Mouse (Mus musculus): ENCODE results near the gene Gm13030. TPM values are rescaled to one million over a fixed set of nuclear protein-coding genes. Genes with fewer than 3 reads are reported as not detected.
"Not testable (repeated sequence)": the region's sequence is repeated elsewhere in the genome, so short reads cannot be mapped to it uniquely, and the experiment has no call there.

Gene Gm13030
- not detected in 2 replicates for total RNA-seq (2021)
- long read RNA-seq, experiment 1, result 0 reads
- long read RNA-seq, experiment 2, result 0 reads

DNA sequence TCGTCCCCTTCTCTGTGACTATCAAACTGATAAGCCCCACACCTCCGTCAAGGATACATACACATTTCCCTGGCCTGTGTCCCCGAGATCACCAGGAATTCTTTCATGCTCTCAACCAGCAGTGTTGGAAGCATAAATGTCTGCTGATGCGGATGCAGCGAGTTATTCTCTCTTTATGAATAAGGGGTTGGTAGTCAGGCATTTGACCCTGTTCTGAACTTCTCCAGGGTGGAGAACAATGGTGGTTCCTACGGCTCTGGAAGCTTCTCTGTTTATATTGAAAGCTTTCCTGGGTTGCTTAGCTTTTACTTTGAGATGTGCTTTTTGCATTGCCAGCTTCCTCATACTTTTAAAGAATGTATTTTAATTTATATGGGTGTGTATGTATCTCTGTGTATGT, at the start of gene Gm13030:
Gene Gm13030, minus strand, starts transcription at position 101 of the 400 bp plus-strand sequence.
- DNase-seq, result no peak

DNA sequence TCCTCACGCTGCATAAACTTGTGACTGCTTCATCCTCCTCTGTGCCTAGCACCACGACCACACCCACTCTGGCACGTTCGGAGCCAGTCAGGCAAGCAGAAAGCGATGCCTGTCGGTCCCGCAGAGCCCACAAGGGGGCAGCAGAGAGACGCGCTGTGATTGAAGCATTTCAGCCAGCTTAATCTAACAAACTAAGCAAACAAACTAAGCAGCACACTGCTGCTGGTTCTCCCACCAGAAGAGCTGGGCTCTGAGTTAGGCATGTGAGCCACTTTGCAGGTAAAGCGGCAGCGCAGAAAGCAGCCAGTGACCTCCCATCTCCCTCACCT, 48.3 kb upstream of the Gm13030 start:
- DNase-seq, result peak; percentile 97

DNA sequence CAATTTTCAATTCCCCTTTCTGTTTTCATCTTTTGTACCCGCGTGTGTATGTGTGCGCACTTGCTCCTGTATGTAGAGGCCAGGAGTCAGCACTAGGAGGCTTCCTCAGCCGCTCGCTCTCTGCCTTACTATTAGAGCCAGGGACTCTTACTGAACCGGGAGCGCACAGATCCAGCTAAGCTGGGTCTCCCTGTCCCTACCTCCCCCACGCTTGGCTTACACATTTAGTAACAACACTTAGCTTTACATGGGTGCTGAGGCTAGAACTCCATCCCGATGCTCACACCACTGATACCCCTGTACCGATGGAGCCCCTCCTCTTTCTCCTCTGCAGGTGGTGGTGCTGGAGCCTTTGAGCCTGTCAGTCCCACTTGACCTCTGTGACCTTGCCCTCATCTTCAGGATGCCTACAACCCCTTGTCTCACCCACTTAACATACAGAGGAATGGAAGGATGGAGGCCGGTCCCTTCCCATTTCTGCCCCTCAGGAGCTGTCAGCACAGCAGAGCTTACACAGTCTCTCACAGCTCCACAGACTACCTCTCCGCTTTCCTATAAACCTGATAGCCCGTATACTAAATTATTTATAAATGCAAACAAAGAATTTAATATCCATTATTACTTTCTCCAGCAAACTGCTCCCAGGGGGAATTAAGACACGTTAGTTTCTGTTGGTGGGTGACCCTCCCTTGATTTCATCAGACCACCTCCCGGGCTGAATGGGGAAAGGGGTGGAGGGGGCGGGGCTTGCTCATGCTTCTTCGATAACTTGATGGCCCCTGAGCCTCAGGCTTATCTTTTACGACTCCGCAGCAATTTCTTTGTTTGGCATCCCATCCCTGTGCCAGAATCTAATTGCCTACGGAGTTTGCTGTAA, 47.7 kb upstream of the Gm13030 start:
- DNase-seq, result no peak

DNA sequence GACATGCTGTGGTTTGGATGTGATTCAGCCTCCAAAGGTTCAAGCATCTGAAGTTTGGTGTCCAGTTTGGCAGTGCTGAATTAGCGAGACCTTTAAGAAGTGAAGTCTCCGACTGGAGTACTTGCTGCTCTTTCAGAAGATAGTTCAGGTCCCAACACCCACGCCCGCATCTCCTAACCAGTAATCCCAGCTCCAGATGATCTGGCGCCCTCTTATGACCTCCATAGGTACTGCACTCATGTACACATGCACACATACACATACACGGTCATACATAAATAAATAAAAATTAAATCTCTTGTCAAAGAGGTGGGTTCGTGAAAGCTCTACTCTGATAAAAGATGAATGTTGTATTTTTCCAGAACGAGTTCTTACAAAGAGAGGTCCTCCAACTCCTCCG, 43.5 kb upstream of the Gm13030 start:
- DNase-seq, result no peak

DNA sequence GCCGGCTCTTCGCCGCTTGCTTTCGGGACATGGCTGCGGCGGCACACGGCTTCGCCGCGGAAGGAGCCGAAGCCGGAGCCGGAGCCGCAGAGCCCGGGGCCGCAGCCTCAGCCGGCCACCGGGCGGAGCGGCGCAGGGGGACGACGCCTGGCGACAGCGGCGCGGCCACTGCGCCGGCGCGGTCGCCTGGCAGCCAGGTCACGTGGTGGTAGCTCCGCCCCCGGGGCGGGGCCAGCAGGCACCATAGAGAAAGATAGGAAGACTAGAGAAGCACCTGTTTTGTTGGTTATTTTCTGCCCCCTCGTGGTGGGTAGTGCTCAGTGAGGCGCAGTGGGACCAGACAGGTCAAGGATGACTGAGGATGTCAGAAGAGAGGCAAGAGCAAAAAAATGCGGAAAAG, 40.0 kb upstream of the Gm13030 start, which contains the start of gene Otud3:
Gene Otud3, minus strand, starts transcription at position 149 of the 400 bp plus-strand sequence.
- DNase-seq, result peak; percentile 97

DNA sequence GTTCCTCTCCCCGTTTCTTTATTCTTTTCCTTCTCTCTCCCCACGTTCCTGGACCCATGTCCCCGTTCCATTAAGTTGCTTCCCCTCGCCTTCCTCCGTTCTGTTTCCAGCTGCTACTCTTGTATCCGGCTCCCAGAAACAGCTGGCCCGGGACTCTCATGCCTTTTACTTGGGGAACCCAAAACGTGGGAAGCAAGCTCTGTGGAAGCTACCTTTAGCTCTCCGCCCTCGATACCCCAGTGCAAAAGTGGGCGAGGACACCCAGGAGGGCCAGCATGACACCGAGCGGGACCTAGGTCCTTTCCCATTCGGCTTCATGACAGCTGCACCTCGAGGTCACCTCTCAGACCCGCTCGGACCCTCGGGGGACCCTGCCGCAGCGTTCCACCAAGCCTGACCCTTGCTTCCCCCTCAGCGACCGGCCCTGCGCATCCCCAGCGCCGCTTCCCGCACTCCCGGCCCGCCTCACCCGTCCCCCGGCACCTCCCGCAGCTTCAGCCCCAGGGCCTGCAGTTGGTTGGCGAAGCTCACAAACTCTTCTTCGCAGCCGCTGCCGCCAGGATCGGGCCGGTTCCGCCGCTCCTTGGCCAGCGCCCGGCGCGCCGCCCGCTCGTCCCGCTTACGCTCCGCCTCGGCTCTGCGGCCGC, 39.5 kb upstream of the Gm13030 start:
- DNase-seq, result peak; percentile 65

DNA sequence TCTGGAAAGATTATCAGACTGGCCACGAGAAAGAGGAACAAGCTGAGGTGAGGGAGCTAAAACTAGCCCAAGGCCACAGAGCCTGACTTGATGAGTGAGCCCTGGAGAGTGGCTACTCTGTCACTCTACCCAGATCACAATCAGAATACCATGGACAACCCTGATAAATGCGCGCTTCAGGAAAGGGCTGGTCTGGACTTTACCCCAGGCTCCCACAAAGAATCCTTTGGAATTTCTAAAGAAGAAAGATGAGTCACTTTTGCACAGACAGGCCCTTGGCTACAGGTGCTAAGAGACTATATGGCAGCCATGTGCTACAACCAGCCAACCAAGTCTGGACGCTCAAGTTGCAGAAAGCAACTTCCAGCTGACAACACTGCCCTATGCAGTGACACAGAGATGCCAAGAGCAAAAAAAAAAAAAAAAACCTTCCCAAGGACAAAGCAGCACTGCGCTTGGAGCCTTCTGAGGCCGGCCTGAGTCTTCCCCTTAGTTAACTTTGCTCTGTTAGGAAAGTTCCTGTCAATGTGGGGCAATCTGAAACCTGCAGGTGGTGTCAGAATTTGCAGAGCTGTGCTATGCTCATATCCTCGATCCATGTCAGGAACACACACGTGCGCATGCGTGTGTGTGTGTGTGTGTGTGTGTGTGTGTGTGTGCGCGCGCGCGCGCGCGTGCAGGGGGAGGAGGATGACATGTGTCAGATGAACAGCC, 32.0 kb upstream of the Gm13030 start:
- no peak for DNase-seq

DNA sequence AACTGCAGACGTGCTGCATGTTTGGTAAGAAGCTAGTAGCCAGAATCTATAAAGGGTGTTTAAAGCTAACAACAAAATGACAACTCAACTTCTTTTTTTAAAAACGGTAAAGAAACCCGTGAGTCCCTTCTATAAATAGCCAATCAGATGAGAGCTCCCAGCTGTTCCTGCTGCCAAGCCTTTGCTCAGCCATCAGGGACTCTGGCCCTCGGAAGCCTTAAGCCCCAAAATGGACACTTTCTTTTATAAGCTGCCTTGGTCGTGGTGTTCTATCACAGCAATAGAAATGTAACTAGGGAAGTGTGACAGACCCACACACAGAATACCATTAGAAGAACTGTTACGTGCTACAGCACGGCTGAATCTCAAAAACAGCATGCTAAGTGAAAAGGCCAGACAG, 25.6 kb upstream of the Gm13030 start:
- no peak for DNase-seq

DNA sequence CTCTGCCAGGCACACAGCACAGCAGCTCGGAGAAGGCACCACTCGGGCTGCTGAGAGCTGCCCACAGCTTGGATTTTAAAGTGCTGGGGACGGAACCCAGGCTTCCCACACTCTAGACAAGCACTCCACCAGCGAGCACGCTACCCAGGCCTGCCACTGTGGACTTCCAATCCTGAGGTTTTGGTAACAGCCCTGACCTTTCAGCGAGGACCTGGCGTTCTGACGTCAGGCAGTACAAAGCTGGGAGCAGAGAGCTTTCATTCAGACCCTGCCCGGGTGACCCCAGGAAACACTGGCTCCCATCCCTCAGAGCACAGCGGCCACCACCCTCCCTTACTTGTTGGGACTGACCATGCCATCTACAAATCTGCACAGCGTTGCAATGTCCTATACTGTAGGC, 20.0 kb upstream of the Gm13030 start:
- not testable (repeated sequence) for DNase-seq

DNA sequence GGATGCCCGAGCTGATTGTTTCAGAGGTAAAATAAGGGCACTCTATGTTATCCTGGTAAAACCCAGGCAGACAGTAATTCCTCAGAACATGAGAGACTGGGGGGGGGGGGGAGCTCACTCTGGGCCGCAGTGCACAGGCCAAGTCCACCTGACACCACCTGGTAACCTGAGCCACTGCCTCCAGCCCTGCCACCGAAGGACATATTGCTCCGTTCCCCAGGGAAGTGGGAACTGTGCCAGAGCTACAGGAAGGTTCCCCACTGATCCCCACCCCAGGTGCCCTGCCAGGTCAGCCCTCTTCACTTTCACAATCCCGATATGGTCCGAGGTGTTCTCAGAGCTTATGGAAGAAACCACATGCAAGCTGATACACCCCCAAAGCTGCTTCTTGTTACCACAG, 18.9 kb upstream of the Gm13030 start:
- DNase-seq, result no peak

DNA sequence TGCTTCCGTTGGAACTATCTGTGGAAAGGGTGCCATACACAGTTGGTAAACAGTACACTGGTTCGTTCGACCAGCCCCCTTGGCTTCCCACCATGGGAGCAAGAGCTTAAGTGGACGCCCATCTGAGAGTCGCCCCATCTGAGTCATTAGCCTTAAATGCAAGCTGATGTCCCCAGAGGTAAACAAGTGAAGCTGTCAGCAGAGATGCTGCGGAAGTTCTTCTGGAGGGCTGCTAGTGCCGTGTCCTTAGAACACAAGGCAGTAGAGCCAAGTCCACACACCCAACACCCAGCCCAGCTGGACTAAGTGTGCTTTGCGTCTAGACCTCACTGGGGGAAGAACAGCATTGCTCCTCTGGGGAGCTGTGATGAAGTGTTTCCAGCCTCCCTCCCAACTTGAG, 15.9 kb upstream of the Gm13030 start:
- no peak for DNase-seq

DNA sequence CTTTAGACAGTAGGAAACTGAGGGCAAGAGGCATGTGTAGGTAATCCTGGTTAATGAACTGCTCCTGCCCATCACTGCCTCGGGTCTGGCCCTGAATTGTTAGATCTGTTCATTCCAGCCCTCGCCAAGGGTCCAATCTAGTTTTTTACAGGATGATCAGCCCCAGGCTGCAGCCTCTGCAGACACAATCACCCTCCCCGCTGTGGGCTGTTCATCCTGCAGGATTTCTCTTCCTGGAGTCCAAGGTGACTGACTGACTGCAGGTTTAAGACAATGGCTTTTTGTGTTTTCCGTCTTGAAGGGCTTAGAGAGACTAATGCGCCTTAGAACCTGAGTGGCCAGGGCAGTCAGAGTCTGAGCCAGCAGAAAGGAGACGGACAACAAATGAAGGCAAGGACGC, 15.4 kb upstream of the Gm13030 start:
- DNase-seq, result no peak

DNA sequence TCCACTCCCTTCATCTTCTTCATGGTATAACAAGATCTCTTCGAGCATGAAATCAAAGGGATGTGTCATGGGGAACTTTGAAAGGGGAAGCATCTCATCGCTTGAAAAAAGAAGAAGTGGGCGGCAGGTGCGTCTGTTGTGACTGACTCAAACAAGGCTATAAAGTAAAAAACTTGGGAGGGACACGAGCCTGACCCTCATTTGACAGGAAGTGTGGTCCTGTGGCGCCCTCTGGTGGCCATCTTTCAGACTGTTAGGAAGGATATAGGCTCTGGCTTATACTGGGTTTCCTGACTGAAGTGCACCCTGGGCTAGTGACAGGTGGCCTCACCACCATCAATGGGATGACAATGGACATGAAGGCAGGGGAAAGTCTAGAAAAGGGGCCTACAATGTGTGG, 10.5 kb upstream of the Gm13030 start:
- DNase-seq, result peak; percentile 92

DNA sequence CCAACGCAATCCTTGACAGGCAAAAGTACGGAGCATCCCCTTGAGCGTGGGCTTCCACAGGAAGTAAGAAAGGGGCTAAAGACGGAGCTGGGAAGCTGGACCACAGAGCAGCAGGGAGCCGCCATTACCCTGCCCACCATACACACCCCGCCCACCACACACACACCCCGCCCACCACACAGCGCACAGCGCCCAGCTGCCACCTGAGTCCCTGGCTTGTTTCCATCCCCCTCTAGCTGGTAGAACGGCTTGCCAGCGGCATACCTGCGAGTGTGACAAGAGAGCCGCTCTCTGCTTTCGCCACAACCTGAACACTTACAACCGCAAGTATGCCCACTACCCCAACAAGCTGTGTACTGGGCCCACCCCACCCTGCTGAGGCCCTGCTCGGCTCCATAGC, 8.4 kb upstream of the Gm13030 start:
- no peak for DNase-seq

DNA sequence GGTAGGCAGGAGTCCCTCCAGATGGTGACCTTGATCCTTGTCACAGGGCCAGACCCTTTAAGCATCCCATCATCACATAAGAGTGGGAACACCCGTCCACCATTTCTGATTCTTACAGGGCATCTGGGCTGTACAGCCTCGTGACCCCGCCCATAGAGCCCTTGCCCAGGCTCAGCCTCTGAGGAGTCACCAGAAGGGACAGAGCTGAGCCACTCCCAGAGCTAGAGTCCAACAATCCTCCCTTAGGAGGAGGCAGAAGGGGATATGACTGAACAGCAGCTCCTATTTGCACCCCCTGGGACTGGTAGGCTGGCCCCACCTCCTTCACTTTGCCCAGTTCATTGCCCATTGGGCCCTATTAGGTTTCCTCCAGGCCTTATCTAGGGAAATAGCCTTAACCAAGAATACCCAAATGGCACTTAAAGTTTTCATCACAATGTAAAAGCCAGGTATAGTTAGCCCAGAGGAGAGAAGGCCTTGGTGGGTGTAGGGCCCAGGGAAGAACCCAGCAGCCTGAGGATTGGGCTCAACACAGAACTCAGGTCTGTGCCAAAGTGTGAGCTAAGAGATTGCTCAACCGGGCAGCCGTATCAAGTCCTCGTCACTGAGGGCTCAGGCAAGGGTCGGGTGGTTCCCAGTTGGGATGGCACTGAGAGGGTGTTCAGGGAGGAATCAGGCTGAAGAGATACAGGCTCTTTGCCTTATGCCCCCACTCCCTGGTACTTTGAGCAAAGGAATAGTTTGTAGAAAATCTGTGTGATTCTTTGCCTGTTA, 7.2 kb upstream of the Gm13030 start:
- DNase-seq, result no peak

DNA sequence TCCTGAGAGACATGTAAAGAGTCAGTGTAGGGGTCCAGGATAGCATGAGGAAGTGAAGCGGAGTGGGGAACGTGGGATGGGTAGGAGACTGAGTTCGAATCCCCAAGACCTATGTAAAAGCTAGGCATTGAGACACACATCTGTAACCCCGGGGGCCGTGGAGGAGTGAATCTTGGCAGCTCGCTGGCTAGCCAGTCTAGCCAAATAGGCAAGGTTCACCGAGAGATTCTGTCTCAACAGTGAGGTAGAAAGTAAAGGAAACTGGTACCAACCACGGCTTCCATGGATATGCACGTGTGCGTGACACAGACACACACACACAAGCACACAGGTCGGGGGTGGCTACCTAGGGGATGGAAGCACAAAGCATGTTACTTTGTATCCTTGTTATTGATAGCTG, 6.0 kb upstream of the Gm13030 start:
- no peak for DNase-seq

DNA sequence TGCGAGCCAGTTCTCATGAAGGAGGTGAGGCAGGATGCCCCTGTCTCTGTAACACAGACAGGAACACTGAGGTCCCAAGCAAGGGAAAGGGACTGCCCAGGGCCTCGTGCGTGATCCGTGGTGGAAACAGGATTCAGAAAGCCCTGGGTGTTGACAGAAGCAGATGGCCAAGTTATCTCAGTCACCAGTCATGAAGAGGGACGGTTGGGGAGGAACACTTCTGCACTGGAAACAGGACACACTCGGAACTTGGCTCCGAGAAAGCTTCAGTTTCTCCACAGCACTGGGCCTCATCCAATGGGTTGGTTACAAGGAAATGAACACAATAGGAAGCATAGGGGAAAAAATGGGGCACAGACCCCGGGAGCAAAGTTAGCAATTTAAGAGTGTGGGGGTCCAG, 5.0 kb upstream of the Gm13030 start:
- no peak for DNase-seq

DNA sequence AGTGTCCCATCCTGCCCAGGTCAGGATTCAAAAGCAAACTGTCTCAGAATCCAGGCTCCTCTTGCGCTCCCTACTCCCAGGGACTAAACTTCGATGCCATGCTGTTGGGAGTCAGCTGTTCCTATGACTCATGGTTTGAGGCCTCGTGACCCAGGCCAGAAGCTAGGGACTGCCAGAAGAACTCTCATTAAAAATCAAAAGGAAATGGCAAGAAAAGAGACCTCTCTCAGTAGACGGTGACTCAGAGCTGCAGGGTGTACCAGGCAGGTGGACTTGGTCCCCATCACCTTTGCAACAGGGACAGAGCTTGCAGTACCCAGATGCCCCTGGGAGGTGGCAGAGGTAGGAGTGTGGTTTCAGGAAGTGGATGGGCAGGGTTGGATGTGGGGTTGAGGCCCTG, 4.0 kb upstream of the Gm13030 start, which contains the start of gene Pla2g2e:
Gene Pla2g2e, plus strand, starts transcription at position 212 of the 400 bp plus-strand sequence.
- peak; percentile 38 for DNase-seq

DNA sequence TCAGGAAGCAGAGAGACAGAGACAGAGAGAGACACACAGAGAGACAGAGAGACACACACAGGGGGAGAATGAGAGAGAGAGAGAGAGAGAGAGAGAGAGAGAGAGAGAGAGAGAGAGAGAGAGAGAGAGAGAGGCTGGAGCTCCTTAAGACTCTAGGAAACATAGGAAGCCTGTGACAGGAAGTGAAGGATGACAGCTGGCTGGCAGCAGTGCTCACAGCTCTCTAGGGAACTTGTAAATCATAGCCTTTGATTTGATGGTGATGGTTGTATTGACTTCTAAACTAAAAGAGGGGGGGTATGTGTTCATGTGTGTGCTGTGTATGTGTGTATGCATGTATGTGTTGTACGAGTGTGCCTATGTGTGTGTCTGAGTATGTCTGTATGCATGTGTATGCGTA, 2.2 kb upstream of the Gm13030 start:
- no peak for DNase-seq

DNA sequence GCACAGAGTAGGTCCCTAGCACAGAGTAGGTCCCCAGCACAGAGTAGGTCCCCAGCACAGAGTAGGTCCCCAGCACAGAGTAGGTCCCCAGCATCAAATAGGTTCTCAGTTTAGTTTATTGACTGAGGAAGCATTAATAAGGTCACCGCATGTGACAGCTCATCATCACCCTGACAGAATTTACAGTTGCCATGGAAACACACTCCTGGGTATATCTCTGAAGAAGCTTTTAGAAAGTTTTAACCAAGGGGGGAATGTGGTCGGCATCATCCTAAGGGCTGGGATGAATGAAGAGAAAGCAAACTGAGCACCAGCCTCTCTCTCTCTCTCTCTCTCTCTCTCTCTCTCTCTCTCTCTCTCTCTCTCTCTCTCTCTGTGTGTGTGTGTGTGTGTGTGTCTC, 1.5 kb upstream of the Gm13030 start:
- DNase-seq, result not testable (repeated sequence)

DNA sequence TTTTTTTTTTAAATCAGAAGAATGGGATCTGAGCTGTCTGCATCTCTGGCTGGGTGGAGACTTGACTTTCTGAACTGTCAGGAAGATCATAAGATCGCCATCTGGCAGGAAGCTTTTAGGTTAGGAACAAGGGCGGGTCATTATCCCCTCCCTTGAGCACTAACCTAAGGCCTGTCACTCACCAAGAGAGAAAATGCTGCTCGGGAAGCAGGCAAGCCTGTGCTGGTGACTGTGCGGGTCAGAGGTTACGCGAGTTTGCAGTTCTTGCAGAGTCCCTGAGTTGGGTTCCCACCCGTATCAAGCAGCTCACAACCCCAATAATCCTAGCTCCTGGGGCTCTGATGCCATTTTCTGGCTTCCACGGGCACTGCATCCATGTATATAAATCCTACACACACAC, 5.1 kb downstream of the Gm13030 start:
- no peak for DNase-seq

DNA sequence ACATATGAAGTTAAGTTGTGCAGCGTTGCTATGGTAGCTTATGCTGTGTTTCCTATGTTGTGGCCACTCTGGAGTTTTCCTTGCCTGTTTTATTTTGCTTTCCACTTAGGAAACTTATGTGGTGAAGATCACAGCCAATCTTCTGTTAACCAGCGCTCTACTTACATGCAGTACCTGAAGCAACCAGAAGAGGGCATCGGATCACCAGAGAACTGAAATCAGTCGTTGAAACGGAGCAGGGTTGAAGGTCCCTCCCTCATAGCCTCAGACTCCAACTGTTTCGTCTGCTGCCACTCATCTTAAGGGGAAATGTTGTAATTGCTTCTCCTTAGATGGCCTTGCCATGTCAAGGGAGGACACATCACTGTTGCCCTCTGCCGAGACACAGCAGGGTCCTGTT, 7.4 kb downstream of the Gm13030 start:
- peak; percentile 85 for DNase-seq
